Mouse (Mus musculus) right cerebral cortex, postnatal 25 days (tissue): ENCODE measurements at regions not wholly inside any gene's neighbourhood (a gene's known extent, or its start where the extent isn't known, plus 50 kb on each side); places are given as distances from the start of the nearest gene placed in this dataset.

Experiments
- DNase-seq: peaks from one replicate; pipeline ENCODE4 v3.0.0; 2022

DNA sequence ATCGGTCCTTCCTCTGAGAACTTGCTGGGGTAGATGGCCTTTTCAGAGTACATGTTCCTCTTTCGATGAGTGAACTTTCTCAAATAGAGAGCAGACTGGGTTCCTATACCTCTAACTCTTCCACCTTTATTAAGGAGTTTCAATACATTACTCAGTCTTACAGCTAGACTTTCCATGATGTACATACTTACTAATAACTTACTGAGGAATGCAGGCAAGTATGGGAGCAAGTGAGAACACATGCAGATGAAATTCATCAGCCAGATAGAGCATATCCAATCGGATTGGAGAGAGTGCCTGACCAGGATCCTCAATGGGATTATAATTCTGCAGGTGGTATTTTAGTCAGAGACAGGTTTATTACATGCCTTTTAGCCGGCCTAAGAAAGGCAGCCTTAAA lies 292.2 kb upstream of the Large1 start:
- DNase-seq = no peak

DNA sequence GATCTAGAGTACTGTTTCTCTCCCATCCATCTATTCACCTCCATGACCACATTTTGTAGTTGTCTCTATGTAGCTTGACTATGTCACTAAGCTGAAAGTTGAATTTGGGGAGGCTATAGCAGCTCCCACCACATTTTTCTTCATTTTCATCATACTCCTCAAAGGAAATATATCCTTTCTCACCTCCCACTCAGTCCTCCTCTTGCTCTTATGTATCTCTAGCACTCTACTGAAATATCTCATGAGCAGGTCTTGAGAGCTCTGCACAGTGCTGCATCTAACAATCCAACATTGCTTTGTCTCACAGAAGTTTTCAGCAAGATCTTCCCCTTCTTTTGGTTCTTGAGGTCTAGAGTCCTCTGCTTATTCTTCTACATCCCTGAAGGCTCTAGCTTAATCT lies 273.5 kb upstream of the Large1 start:
- no peak for DNase-seq

DNA sequence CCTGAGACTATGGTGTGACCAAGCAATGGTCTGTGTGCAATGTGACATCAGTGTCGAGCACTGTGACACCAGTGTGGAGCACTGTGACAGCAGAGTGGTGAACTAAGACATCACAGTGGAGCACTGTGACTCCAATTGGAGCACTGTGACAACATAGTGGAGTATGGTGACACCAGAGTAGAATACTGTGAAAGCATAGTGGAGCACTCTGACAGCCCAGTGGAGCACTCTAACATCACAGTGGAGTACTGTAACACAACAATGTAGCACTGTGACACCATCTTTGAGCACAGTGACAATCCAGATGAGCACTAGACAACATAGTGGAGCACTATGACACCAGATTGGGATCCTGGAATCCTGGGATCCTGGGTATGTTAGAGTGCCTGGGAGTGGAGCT lies 265.6 kb upstream of the Large1 start:
- DNase-seq = no peak

DNA sequence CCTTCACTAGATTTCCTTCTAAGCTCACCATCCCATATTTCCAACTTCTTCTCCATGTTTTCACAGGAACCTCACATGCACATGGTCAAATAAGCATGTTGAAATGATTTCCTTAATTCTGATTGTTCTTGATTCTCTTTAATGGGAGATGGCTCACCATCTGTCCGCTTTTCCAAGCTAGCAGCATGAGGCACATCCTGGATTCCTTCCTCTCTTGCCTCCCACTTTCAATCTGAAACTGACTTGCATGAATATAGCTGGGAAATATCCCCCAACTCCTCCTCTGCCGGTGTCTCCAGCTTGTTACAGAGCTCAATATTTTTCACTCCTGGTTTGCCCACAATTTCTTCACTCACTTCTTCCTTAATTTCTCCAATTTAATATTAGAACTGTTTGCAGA lies 261.3 kb upstream of the Large1 start:
- peak; percentile 9 for DNase-seq

DNA sequence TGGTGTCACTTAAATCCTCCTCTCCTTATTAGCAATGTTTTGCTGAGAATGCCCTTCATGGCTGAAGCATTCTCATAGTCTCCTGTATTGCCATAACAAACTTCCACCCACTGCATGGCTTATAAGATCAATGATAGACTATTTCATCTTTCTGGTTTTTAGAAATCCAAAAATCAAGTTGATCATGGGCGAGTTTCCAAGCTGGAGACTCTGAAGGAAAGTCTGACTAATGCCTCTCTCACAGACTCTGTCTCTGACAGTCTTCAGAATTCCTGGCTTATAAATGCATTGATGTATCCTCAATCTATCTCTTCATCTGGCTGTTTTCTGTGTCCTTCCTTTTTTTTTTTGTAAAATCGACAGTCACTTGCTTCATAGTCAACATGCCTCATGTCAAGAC lies 260.8 kb upstream of the Large1 start:
- no peak for DNase-seq

DNA sequence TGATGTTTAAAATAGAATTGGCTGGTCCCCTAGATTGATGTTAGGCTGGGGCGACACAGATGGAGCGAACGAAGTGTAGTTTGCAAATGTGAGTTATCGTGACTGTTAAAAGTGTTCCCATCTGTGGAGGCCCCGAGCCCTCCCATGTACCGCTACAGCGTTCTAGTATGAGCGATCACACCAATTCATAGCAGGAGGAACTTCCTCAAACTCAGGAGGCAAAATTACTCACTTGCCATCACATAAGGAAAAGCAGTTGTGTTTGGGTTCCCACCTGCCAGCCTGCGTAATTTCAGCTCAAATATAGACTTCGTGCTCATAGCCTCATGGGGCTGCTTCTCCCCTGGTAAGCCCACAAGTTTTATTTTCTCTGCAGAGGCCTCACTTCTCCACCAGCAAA lies 258.2 kb upstream of the Large1 start:
- peak; percentile 76 for DNase-seq

DNA sequence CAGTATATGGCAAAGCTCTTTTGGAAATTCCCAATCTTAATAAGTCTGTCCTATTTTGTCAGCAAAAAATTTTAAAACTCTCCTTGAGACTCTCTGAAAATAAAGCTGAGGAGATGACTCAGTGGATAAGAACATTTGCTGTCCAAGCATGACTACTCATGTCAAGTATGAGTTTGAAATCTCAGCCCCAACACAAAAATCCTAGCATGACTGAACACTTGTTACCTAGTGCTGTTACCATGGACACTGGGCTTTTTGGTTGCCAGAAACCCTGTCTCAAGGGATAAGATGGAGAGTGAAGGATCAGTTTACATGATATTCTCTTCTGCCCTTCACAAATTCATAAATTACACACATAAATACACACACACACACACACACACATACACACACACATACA lies 217.3 kb upstream of the Large1 start:
- DNase-seq = no peak

DNA sequence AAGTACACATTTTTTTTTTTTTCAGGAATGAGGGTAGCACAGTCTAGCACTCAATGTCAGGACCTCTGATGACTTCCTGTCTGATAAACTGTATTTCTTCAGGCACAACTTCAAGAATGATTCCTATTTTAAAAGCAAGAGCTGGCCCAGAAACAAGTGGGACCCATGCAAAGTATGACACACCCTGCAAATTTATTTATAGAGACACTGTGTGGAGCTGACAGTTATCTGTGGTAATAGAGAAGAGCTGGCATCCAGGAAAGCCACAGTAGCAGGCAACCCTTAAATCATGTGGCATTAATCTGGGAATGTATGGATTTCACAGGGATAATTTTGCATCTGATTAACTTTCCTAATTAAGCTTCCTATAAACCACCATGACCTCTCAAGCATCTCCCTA lies 216.6 kb upstream of the Large1 start:
- DNase-seq = no peak
